Mouse (Mus musculus): ENCODE measurements around the gene Cd109.

Gene Cd109

DNA sequence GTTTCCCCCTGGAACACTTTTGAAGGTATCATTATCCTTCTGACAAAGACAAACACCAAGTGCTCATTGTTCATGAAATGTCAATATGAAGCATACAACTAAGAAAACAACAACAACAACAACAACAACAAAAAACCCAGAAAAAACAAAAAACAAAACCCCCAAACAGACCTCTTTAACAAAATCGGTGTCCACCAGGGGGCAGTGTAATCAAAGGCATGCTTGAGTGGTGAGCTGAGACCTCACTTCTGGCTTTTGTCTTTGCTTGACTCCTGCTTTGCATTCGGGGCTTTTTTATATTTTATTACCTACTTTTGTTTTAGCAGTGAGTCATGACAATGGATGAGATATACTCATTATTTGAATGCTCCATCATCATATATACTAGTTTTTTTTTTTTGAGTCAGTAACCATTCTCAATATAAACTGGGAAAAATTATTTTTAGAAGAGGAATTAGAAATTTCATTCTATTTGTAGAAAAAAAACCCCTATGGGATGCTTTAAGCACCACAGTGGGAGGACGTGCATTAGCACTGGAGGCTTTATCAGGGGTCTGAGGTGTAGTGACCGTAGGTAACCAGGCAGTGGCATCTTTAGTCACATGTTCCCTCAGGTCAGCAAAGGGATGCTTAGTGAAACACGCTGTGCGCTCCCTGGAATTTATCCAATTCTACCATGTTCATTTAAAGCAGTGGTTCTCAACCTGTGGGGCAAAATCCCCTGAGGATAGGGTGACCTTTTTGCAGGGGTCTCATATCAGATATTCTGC, 30.8 kb downstream of the Cd109 start:
- DNase-seq = no peak

DNA sequence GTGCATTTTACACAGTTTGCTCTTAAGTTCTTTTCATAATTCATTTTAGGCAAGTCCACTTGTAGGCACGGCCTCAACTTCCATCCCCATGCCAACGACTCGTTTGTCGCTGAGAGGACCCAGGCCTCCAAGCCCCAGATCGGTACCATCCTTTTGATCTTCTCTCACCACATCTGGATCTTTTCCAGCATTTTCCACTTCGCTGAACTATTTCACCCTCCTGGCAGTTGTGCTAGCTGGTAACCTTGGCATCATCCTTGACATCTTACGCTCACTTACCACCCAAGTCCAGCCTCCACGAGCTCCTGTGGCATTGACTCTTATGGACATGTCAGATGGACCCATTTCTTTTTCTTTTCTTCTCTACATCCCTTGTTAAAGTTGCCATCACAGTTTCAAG, 33.3 kb downstream of the Cd109 start:
- no peak for DNase-seq

DNA sequence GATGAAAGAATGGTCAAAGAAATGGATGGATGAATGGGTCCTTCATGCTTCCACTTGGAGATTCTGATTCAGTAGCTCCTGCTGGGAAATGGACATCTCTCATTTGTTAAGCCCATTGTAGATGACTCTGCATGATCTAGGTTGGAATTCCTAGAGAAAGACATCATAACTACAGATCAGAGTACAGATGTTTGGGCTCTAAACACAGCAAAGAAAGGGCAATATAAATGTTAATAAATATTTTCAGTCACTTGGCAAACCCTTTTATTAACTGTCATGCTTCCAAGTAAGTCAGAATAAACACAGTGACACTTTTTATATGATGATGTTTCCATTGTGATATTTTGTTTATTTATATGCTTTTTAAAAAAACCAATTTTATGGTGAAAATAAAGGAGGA, 34.1 kb downstream of the Cd109 start:
- no peak for DNase-seq

DNA sequence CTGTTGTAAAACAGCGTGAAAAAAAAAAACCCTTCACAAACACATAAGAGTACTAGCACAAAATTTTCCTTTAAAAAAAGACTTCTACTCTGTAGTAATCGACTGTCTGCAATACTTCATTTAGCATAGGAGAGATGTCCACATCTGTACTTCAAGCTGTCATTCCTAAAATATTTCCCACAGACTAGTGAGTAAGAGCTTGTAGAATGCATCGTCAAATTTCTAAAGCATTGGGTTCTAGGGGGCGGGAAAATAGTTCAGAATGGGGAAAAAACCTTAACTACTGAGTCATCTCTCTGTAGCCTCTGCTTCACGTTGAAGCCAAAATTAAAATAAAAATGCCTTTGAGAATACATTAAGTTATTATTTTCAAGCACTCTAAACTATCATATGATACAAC, 42.2 kb downstream of the Cd109 start:
- DNase-seq = no peak

DNA sequence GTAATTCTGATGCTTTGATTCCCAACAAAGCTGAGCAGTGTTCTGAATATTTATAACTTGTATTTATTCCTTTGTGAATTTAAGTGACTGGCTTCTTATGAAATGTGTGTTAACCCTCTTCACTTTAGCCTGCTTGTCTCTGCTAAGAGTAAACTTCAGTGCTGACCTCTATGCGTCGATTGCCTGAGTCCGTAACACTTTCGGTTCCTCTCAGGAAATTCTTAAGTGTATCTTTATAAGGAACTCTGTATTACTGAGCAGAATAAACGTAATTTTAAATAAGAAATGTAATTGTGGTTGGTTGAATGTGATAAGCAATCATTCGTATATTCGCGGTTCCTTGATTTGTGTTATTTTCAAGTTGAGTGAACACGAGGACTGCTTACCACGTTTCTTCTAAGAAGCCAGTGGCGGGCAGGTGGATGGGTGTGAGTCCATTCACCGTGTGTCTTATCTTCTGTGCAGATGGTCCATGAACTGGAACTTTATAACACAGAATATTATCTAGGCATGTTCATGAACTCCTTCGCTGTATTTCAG, 56.2 kb downstream of the Cd109 start:
- DNase-seq = no peak

DNA sequence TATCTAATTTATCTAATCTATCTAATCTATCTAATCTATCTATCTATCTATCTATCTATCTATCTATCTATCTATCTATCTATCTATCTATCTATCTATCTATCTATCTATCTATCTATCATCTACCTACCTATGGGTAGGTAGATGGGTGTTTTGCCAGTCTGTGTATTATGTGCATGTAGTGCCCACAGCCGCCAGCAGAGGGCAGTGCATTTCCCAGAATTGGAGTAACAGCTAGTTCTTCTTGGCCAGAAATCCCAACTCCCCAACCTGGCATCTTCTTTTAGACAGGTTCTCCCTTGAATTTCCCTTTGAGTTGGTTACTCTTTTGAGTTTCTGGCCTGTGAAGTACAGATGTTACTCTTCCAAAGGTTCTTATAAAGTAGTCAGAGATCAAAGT, 85.3 kb downstream of the Cd109 start:
- peak; percentile 15 for DNase-seq

DNA sequence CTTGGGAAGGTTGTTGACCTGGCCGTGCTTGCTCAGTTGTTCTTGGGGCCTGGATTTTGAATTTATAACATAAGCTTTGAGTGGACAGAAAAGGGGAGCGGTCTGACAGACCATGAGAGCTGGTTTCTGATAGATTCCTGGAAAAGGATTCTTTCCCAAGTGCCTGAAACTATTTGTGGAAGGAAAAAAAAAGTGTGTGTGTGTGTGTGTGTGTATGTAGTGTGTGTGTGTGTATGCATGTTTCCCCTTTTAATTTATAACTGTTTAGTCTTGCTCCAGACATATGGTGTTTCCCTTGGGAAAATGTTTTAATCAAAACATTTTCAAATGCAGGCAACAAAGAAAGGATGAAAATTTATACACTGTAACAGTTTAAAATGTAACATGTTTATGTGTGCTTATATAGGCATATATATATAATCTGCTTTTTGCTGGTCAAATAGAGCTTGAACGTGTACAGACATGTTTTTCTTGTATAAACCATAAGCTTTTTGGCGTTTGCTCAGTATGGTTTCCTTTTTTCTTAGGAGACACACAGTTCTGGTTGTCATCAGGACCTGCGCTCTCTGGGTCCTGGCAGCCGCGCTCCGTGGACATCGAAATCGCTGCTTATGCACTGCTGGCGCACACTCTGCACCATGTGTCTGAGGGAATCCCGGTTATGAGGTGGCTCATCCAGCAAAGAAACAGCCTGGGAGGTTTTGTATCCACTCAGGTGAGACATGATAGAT, 87.3 kb downstream of the Cd109 start:
- DNase-seq = no peak

DNA sequence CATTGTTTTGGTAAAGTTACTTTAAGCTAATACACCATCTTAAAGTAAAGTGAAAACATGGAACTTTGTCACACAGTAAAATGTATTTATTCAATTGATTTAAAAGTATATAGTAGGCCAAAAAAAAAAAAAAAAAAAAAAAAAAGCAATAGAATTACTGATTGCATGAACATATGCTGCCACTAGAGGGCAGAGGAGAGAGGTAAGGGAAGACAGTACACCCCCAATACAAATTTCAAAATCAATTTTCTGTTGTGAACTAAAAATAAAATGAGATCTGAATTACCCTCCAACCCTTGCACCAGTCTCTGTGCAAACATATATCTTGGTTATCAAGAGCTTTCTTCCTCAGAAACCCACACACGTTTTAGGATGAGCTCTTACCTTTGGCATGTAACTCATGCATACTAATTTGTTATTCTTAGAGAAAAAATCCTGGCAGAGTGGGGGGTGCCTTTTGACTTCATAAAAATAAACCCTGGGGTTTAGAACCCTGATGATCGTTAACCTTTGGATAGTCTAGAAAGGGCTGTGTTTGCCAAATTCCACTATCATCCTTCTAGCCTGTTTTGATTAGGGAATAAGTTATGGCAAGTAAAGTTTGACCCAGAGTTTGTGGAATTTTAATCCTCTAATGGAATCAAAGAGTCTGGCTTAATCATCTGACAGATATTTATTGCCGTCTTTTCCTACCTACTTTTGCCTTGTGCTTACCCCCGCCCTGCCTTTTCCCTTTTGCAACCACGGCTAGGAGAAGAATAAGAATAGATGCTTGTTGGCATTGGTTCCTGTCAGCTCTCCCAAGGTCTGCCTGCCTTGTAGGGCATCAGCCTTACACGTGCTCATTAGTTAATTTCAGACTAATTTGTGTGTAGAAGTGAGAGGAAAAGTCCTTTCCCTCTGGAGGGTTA, 105.8 kb downstream of the Cd109 start:
- DNase-seq = no peak

DNA sequence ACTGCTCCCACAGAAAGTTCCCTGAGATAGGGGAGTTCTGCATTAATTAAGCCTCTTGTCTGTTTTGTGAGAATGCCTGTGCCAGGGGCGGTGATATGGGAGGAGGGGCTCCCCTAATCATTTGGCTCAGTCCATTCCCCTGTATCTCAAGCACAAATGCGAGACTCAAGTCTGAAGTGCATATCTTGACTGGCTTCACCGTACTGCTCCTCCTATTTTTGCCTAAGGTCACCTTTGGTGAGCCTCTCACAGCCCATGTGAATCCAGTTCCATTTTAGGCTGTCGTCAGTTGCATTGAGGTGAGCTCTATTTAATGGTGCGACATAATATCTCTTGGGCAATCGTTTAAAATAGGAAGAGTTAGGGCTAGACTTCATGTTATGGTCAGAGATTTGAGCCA, 116.6 kb downstream of the Cd109 start:
- DNase-seq = no peak

DNA sequence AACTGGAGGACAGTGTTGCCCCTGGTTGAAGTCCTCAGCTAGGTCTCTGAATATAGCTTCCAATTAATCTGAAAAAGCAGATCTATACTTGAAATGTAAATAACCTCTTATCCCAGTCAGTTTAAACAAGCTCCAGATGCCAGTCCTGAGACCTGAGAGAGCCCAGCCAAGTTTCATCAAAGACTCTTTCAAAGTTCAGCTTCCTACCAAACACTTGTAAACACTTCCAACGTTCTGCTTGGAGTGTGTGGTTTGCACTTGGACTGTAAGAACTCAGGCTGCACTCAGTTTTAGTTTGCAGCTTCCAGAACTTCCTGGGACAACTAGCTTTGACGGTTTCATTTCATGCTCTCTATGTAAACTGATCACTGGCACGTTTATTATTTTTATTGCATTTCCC, 120.2 kb downstream of the Cd109 start:
- DNase-seq = no peak

DNA sequence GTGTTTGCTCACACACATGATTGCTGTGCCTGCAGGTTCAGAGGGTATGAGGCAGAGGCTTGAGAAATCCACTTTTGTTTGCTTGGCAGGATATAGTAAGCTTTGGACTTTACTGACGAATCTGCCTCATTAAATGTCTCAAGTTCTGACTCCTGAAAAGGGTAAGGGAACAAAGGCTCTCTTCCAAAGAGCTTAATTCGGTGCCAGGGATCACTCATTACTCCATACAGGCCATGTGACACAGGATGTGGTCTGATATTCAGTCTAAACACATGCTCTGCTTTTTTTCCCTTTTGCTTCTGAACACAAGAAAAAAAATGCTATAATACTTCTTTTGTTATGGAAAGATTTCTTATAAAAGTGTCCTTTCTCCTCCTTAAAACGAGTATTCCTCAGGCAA, 126.7 kb downstream of the Cd109 start:
- DNase-seq = no peak

DNA sequence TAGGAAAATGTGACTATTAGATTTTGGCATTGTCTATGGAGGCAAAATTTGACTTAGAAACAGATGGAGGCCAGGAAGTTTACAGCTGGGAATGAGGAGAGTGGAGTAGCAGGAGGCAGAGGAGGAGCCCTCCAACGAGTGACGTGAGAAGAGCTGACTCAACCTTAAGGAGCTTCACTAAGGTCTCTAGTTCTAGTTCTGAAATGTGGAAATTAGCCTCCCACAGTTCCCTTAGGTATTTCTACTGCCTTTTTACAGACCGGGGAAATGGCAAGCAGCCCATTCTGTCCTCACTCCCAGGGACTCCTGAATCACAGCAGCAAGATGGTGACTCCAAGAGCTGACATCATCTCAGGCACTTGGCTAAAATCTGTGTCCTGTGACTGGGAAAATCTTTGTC, 134.9 kb downstream of the Cd109 start:
- DNase-seq = no peak
